In genomic region chr9:61138741-61139368, GRCm38 (mm10) we compare ENCODE assay signal across 18 mouse cellular contexts.
DNase-seq lines count a peak whose midpoint lies in the region; ATAC-seq lines count a peak whose summit lies in the region.
"Had no signal": no experiment of that assay in that cellular context is flagged by ENCODE, and none has a peak within 500 bp of the region (broad histone marks: within the 10 kb centered on the region; RNA-seq: fewer than 3 reads in every experiment).

No protein-coding gene starts in this region.

- H3K4me3 ChIP-seq in lung, embryonic 16.5 days (ENCODE audit: low read length) = no peak overlapping the region
- no peak overlapping the region for H3K4me3 ChIP-seq in forebrain, embryonic 12.5 days (replicated peaks)
- H3K4me3 ChIP-seq: embryonic facial prominence, embryonic 13.5 days; forebrain, embryonic 15.5 days; liver, embryonic 15.5 days; midbrain, embryonic 13.5 days; neural tube, embryonic 13.5 days had no signal

- no peaks in the 10 kb centered on the region for H3K36me3 ChIP-seq in lung, embryonic 16.5 days (ENCODE audit: control insufficient read depth, insufficient read depth, low read length)
- no peaks in the 10 kb centered on the region for H3K36me3 ChIP-seq in forebrain, embryonic 12.5 days (replicated peaks)
- H3K36me3 ChIP-seq: embryonic facial prominence, embryonic 13.5 days; forebrain, embryonic 15.5 days; liver, embryonic 15.5 days; midbrain, embryonic 13.5 days; neural tube, embryonic 13.5 days had no signal

- H3K4me2 ChIP-seq in lung, embryonic 16.5 days (ENCODE audit: low read depth, low read length) = no peak overlapping the region
- no peak overlapping the region for H3K4me2 ChIP-seq in forebrain, embryonic 12.5 days
- H3K4me2 ChIP-seq: embryonic facial prominence, embryonic 13.5 days; forebrain, embryonic 15.5 days; liver, embryonic 15.5 days; midbrain, embryonic 13.5 days; neural tube, embryonic 13.5 days had no signal

- no peaks in the 10 kb centered on the region for H3K27me3 ChIP-seq in lung, embryonic 16.5 days (ENCODE audit: control insufficient read depth, insufficient read depth, low read depth, low read length)
- peaks cover 55% of the 10 kb centered on the region for H3K27me3 ChIP-seq in forebrain, embryonic 12.5 days
- H3K27me3 ChIP-seq: liver, embryonic 15.5 days had no signal

- peaks cover 4% of the 10 kb centered on the region for H3K4me1 ChIP-seq in lung, embryonic 16.5 days (replicated peaks; ENCODE audit: control insufficient read depth, insufficient read depth, low read length)
- H3K4me1 ChIP-seq in forebrain, embryonic 12.5 days = peaks cover 16% of the 10 kb centered on the region
- H3K4me1 ChIP-seq: forebrain, embryonic 15.5 days; liver, embryonic 15.5 days had no signal

- 59% methylated on average over 11 of the region's 11 CpGs for WGBS in lung, embryonic 16.5 days
- 84% methylated on average over 11 of the region's 11 CpGs for WGBS in forebrain, embryonic 12.5 days

- H3K9ac ChIP-seq in lung, embryonic 16.5 days (ENCODE audit: low read length) = no peak overlapping the region
- H3K9ac ChIP-seq in forebrain, embryonic 12.5 days = no peak overlapping the region
- H3K9ac ChIP-seq: embryonic facial prominence, embryonic 13.5 days; forebrain, embryonic 15.5 days; liver, embryonic 15.5 days; midbrain, embryonic 13.5 days; neural tube, embryonic 13.5 days had no signal

- no peak overlapping the region for H3K27ac ChIP-seq in lung, embryonic 16.5 days (ENCODE audit: low read length)
- H3K27ac ChIP-seq in forebrain, embryonic 12.5 days = no peak overlapping the region
- H3K27ac ChIP-seq: embryonic facial prominence, embryonic 13.5 days; forebrain, embryonic 15.5 days; liver, embryonic 15.5 days; midbrain, embryonic 13.5 days; neural tube, embryonic 13.5 days had no signal

- ATAC-seq in lung, embryonic 16.5 days (ENCODE audit: low read depth) = peak; percentile 66
- no peak for ATAC-seq in forebrain, embryonic 12.5 days (ENCODE audit: low FRiP score)
- ATAC-seq: CD4-positive, CD25-positive, alpha-beta regulatory T cell, adult 4 months; forebrain, embryonic 15.5 days; midbrain, embryonic 13.5 days had no signal

- no peaks in the 10 kb centered on the region for H3K9me3 ChIP-seq in lung, embryonic 16.5 days (ENCODE audit: control insufficient read depth, low read length)
- H3K9me3 ChIP-seq in forebrain, embryonic 12.5 days = no peaks in the 10 kb centered on the region
- H3K9me3 ChIP-seq: embryonic facial prominence, embryonic 13.5 days; forebrain, embryonic 15.5 days; liver, embryonic 15.5 days; midbrain, embryonic 13.5 days; neural tube, embryonic 13.5 days had no signal

- intact Hi-C loops in gastrocnemius, postnatal 36 days (cut with DNase I) = no loop called here
- intact Hi-C loops in heart, postnatal 36 days (cut with DNase I) = no loop called here

- DNase-seq in gastrocnemius, postnatal 10 days = peak; percentile 25
- no peak for DNase-seq in gastrocnemius, postnatal 36 days
- DNase-seq in lung, adult 18-20 months = no peak
- DNase-seq in adrenal gland, postnatal 25 days = peak; percentile 23
- DNase-seq in heart, postnatal 36 days = peak; percentile 15 to 18
- no peak for DNase-seq in T-cell, adult 2 months (ENCODE audit: low spot score)
- DNase-seq: cerebellum, adult 8-10 months; kidney, adult 18-20 months; left cerebral cortex, postnatal 4 days; thymus, postnatal 4 days had no signal

Comparison
In these comparisons a context has a peak if more than half of its experiments do, and no peak if none do; other contexts are left out.
1. DNase-seq: peak in gastrocnemius, postnatal 10 days (single experiment), adrenal gland, postnatal 25 days (single experiment) and heart, postnatal 36 days (2 of 2); none in gastrocnemius, postnatal 36 days (0 of 2), lung, adult 18-20 months (0 of 2) and T-cell, adult 2 months (single experiment).